Mouse (Mus musculus) cerebellum, postnatal 10 days (tissue): Measurements from ENCODE around the gene Jph2.
A peak's percentile ranks its signal among the peaks of the same experiment; 100 is the strongest.

Experiments used
- DNase-seq, 2 experiments: peaks; one replicate each; pipeline ENCODE4 v3.0.0; 2021; ENCODE audit warnings: mixed read lengths in 2 of 2

The Jph2 gene

DNA sequence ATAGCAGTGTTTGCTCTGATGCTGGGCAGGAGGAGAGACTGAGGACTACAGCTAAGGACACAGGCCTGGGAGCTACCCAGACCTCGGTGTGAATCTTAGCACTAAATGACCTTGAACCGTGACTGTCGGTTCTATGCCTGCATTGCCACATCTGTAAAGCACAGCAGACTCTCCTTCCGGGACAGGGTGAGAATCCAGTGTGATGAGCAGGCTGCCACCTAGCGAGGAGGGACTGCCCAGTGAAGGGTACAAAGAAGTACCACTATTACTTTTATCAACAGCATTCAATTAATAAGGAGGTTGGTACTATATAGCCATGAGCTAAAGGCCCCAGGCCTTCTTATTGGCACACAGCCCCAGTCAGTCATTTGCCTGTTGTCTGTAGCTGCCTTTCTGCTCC lies 96.2 kb downstream of the Jph2 start:
- peak in 1 of 2 experiments; percentile 33 for DNase-seq

- peak; percentile 80 for DNase-seq
Measured at GRCm38 (mm10) chr2:163300069-163301060, 97.4 kb downstream of the Jph2 start.

GRCm38 (mm10) chr2:163296999-163297630 lies 100.7 kb downstream of the Jph2 start:
- DNase-seq, result no peak

- peak; percentile 69 to 79 for DNase-seq
Measured at GRCm38 (mm10) chr2:163288881-163289379, 108.9 kb downstream of the Jph2 start.
